Mouse (Mus musculus) right cerebral cortex, postnatal 36 days (tissue): ENCODE measurements around the gene Flad1.

ENCODE experiments used
- DNase-seq, 2 experiments: peaks; one replicate each; pipeline ENCODE4 v3.0.0; 2022; ENCODE audit warnings: low spot score in 2 of 2, mixed read lengths in 1 of 2

Flad1 gene

DNA sequence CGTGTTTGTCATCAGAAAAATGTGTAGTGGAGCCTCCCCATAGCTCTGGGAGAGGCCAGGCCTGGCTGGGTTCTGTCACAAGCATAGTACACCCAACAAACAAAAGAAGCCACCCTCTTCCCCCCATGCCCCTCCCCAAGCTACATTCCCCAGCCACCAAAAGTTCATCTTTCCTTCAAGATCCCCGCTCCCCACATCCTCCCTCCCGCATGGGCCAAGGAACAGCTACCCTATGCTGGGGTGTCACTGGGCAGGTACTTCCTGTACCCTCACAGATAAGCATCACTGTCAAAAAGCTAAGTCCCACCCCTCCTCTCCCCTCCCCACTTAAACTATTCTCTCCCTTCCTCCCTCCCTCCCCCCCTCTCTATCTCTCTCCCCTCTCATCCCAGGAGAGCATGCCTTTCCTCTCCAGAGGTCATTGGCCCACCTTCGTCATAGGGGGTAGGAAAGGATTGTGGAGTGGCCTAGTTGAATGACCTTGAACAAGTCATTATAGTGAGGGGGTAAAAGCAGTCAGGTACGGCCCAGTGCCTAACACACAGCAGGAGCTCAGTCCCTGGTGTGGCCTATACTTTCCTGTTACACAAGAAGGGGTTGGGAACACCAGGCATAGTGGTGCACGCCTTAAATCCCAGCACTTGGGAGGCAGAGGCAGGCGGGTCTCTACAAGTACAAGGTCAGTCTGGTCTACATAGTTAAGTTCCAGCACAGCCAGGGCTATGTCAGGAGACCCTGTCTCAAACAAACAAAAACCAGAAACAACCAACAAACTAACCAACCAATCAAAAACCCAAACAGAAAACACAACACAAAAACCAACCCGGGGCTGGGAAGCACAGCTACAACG is 29.4 kb downstream of the Flad1 start:
- DNase-seq, result no peak

DNA sequence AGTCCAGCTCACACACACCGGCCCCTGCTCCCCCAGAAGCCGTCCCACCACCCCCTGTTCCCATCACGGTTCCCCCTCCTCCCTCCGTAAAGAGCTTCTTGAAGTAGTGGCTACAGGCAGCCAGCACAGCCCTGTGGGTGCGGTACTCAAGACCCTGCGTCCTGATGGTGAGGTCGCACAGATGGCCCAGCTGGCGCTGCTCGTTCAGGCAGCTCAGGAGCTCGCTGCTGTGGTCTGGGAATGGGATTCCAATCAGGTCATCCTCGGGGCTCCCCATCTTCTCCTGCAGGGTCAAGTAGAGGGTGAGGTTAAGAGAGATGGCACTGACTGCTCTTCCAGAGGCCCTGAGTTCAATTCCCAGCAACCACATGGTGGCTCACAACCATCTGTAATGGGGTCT is 30.4 kb downstream of the Flad1 start:
- no peak for DNase-seq

DNA sequence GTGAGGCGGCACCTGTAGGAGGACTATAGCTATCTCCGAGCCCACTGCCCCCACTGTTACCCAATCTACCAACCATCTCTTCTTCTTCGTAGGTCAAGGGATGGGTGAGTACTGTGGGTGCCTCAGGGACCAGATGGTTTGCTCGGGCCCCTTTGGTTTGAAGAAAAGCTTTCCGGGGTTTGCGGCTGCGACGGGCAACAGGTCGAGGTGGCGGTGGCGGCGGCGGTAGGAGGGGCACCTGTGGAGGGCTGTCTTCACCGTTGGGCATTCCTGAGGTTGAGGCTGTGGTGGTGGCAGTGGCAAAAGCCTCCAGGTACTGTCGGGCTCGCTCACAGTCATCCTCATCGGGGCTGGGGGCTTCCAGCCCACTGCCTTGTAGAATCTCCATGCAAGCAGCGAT is 31.0 kb downstream of the Flad1 start:
- no peak for DNase-seq

GRCm38 (mm10) chr3:89380291-89380690 is 31.4 kb downstream of the Flad1 start:
- DNase-seq, result no peak

DNA sequence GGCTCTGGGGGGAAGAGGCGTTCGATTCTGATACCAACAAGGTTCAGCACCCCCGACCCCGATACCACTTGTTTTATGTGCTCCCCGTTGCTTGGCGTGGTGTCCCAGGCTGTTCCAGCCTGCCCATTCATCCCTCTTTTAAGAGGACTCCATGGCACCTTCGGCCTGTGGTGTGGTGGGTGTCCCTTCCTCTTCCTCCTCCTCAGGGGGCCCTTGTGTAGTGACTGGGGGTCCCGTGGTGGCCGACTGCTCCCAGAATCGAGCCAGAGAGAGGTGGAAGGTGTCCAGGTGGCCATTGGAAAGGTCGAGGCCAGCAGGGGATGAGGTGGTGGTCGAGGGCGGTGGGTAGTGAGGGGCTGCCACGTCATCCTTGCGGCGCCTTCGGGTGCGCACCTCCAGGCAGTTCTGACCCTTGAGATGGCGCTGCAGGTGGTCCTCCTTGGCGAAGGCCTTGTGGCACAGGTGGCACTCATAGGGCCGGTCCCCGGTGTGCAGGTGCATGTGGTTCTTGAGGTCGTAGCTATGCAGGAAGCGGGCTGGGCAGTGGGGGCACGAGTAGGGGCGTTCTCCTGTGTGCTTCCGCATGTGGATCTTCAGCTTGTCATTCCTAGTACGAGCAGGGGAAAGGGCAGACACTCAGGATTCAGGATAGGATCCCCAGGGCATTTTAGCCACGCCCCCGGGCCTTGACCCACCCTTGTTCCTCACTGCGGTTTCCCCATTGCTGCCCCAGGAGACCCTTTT is 32.1 kb downstream of the Flad1 start:
- no peak for DNase-seq

- DNase-seq, result peak in 1 of 2 experiments; percentile 49
These were observed 33.1 kb downstream of the Flad1 start for GRCm38 (mm10) chr3:89378394-89379067.

- DNase-seq, result no peak
These were observed 33.8 kb downstream of the Flad1 start for GRCm38 (mm10) chr3:89377831-89378230.

- DNase-seq, result no peak
These were observed 38.0 kb downstream of the Flad1 start for GRCm38 (mm10) chr3:89373581-89374231.

DNA sequence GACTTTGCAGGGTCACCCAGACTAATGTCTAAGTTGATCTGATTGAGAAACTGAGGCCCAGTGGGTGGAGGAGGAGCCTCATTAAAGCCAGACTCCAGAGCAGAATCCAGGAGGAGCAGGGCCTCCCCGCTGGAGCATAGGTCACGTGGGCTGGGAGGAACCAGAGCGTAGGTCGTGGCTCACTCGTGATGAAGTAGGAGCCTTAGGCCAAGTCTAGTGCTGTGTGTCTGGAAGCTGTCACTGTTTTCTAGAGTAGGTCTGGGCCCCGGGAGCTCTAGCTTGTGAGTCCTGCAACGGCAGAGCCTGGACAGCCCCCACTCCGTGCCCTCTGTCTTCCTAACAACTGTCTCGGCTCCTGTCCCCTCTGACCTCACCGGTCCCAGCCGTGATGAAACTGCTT is 44.3 kb downstream of the Flad1 start:
- no peak for DNase-seq

DNA sequence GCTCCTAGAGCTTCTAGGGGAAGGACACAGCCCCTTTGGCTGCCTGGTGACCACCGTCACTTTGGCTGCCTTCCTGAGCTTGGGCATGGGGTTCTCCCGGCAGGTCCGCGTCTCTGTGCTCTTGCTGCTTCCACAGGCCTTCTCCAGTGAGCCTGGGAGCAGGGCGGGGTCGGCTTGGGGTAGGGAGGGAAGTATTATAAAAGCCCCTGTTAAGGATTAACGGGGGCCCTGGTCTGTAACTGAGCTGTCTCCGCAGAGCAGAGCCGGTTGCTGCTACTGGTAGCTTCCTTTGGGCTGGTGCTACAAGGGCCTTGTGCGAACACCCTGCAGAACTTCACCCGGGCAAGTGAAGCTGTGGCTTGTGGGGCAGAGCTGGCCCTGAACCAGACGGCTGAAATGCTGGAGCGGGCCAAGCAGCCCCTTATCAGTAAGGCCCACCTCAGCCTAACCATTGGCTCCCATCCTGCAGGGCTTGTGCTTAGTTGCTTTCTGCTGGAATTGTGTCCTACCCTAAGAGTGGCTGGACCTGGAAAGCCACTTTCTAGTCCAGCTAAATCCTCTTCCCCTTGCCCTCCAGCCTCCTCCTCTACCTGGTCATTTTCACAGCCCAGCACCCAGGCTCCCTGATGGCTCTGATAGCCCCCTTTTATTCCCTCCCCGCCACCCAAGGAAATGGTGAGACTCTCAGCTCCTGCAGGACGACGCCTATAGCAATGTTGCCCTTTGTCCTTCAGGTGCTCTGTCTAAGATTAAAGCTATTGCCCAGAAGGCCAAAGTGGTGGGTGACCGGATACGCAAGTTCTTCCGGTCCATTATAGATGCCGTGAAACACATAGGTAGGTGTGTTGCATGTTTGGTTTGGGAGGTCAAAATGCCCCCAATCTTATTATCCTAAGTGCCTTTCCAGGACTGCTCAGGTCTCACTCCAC is 45.9 kb downstream of the Flad1 start:
- DNase-seq, result no peak

- no peak for DNase-seq
These were observed 46.6 kb downstream of the Flad1 start, which contains the start of gene Dcst1 for GRCm38 (mm10) chr3:89365153-89365485. Dcst1 (minus strand) TSS chr3:89365253.

- DNase-seq, result no peak
These were observed 47.0 kb downstream of the Flad1 start for GRCm38 (mm10) chr3:89364631-89365030.

DNA sequence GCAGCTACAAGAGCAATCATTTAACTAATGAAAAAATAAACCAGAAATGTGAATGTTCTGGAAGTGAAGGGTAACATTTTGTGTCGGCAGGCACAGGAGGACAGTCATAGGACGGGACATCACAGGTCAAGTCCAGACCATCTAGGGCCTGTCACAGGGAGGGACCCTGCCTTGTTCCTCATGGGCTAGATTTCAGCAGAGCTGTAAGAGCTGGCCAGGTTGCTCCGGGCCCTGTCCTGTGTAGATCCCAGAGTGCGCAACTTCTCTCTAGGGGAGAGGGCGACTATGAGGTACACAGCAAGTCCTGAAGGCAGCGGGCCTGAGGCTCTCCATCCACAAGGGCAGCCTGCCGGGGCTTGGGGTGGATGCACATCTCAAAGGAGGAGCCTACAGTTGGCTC is 50.0 kb downstream of the Flad1 start, which contains the start of gene Dcst2:
Gene Dcst2 (plus strand): TSS at position 301 of the 400 bp plus-strand sequence.
- DNase-seq, result no peak

DNA sequence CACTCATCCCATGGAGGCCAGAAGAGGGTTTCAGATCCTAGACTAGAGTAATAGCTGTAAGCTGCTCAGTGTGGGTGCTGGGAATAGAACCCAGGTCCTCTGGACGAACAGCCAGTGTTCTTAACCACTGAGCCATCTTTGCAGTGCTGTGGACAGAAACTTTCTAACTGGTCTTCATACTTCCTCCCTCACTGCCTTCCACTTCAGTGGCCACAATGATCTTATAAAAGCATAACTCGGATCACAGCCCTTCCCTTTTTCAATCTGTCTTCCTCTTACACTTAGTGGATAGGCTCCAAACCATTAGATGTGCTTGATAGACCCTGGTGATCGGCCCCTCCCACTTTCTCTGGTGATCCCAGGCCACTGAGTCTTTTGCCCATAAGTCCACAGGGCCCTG is 51.4 kb downstream of the Flad1 start:
- DNase-seq, result no peak

- DNase-seq, result no peak
These were observed 52.0 kb downstream of the Flad1 start for GRCm38 (mm10) chr3:89359630-89360029.

GRCm38 (mm10) chr3:89356029-89356428 is 55.6 kb downstream of the Flad1 start:
- DNase-seq, result no peak

DNA sequence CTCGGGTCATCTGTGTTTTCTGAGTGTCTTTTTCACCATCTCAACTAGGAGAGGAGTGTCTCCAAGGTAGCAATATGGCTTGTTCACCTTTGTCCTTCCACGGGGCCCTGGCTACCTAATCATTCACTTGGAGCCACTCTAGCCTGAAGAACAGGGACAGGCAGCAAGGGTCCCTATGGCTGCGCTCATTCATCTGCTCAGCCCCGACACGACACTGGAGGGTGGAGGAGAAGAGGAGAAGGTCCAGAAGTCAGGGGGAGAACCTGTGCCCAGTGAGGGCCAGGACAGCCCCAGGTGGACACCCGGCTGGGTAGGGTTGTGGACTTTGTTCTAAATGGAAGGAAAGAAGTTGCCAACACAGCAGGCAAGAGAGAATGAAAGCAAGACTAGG is 56.2 kb downstream of the Flad1 start:
- no peak for DNase-seq

- peak; percentile 78 to 82 for DNase-seq
These were observed 56.7 kb downstream of the Flad1 start for GRCm38 (mm10) chr3:89354816-89355511.

- no peak for DNase-seq
These were observed 60.4 kb downstream of the Flad1 start for GRCm38 (mm10) chr3:89351271-89351670.
